Mouse (Mus musculus) adipocyte (in vitro differentiated cells): ENCODE results near the gene Smox.

Source experiments
- DNase-seq: peaks from one replicate; pipeline ENCODE4 v3.0.0-alpha.2; 2016; ENCODE audit warnings: low spot score

The Smox gene

DNA sequence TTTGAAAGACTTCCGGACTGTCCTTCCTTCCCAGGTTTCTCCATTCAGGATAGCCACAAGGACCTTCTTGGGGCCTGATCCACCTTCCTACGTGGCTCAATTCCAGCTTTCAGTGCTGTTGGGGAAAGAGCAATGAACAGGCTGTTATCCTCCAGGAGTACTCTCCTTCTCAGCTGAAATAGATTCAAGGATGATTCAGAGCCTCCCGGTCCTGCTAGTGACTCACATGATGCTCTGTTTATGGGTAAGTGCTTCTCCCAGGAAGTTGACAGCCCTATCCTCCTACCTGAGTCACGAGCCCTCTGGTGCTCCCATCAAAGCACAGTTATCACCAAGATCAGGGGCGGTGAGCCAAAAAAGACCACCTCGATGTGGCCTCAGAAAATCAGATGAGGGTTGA is 7.1 kb upstream of the Smox start:
- no peak for DNase-seq

DNA sequence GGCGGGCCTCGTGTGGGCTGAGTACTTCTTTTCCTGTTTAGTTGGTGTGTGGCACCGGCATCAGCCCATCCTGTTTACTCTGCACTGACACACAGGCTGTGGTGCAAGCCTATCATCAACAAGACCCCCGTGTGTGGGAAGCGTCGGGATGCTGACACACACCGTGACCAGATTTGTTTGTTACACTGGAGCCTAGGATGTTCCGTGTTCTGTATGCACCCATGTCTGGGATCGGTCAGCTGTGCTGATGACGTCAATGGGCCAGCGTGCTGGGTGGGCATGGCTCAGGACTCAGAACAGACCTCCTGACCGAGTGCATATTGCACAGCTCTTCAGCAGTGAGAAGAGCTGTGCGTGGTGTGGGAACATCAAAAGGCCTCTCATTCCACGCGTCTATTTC is 6.2 kb upstream of the Smox start:
- DNase-seq = no peak

DNA sequence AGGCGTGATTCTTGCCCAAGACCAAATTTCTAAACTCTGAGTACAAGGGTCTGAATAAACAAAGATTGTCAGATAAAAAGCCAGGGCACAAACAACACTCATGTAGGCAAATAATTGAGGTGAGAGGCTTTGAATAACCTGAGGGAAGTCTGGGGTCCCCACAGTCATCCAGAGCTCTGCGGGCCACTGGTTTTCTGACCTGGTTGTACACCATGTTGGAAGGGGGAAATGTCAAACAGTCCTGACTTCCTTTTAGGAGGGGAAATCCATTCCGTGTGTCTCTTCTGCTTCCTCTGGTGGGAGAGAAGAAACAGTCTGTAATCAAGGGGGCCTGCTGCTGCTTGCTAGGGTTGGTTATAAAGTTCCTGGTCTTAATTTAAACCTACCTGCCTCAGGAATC is 5.2 kb upstream of the Smox start:
- DNase-seq = no peak

DNA sequence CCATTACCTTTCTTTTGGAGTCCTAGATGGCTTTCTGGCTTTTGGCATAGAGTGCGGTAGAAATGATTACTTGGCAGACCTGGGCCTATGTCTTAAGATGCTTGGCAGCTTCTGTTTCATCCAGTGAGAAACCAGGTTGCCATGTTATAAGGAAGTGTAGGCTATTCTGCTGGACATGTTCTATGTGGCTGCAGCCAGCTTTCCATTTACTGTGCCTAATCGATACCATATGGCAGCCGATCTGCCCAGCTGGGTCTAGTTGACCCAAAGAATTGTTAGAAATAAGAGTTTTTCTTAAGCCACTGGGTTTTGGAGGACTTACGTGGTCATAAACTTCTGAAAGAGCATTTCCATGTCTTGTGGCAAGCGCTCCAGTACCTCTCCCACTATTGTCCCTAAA is 4.0 kb upstream of the Smox start:
- no peak for DNase-seq

DNA sequence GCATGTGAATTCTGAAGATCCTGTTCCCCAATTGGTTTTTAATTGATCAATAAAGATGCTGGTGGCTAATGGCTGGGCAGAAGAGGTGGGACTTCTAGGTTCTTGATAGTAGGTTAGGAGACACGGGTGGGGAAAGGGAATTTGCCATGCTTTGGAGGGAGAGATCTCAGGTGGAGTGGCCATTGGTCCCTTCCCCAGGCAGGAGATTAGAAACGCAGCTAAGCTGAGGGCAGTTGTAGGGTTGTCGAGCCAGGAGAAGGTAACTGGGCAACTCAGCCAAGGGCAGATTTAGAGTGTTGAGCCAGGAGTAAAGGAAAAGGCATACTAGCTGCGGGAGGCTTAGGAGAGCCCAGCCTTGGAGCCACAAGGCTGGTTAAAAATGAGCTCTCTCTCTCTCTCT is 3.0 kb upstream of the Smox start:
- DNase-seq = no peak

DNA sequence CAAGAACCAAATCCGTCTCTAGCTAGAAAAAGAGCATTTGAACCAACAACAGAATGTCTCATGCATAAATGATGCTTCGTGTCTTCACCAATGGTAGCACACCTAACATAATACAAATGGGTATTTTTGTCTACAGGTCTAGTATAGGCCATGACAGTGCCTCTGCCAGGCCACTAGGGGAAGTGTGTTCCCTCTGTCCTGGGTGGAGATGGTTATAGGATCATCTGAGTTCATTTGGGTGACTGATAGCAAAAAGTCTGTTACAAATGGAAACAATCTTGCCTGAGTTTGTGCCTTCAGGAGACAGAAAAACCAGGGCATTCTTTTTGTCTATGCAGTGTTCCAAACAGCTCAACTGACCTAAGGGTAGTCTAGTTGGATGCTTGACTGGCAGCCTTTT is 2.4 kb upstream of the Smox start:
- no peak for DNase-seq

DNA sequence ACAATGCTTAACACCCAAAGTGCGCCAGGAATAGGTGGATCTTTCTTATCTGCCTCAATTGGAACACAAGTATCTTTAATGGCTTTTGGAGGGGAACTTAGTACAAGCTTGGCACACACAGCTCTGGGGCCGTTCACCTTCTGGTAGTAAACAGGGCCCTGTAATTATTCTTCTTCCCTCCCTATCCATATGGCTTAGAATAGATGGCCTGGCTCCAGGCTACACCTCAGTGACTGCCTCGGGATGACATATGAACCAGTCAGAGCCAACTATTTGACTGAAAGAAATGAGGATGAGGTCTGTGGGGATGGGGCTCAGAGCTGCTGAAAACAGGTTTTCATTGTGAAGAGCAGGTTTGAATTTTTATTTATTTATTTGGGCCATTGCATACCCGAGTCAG is 1.7 kb upstream of the Smox start:
- no peak for DNase-seq

DNA sequence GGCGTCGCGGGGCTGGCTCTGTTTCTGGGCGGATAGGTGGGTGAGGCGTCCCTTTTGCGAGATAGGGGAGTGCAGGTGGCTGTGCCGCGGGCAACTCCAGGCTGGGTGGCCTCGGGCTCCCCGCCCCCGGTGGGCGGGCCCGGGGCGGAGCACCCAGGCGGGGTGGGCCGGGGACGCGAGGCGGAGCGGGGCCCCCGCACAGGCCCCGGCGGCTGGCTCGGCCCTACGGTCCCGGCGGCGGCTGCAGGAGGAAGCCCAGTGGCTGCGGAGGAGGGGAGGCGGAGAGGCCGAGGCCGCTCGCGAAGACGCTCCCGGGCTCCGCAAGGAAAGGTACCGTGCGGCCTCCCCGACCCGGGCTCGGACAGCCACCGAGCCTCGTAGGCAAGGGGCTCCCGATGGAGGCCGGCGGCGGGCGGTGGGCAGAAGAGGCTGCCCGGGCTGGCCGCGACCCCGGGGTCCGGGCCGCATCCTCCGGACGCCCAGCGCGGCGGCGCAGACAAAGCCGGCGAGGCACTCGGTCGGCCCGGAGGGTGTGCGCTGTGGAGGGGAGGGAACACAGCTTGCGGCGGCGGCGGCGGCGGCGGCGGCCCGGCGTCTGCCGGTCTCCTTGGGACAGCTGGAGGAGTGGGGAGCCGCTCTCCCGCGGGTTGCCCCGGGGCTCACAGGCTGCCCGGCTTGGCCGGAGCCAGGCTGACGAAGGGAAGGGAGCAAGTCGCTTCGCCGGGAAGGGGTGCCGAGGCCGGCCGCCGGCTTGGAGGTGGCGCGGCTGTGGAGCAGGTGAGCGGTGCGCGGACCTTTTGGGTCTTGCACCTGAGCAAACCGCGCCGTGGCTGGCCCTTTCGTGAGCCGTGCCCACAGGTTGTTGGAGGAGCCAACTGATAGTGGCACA is 655 bp downstream of the Smox start:
- peak; percentile 56 for DNase-seq

DNA sequence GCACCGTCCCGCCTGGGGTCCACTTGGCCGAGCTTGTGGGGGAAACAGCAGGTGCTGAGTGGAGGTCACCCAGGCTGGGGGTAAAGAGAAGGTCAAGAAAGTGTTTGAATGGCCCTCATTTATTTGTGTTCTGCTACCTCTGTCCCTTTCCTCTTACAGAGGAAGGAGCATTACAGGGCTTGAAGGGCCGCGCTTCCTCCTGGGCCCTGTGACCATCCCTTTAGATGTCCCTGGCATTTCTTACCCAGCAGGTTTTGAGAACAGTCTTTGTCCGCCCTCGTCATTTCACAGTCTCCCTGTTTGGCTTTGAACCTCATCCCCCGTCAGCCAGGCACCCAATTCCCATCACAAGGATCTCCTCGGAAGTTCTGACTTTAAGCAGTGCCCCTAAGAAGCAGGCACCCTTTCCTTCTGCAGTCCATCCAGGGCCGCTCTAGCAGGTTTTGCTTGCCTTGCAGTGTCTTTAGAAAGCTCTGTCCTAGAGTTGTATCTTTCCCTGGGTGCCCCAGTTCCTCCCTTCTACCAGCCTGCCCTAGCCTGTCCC is 1.4 kb downstream of the Smox start:
- DNase-seq = no peak

DNA sequence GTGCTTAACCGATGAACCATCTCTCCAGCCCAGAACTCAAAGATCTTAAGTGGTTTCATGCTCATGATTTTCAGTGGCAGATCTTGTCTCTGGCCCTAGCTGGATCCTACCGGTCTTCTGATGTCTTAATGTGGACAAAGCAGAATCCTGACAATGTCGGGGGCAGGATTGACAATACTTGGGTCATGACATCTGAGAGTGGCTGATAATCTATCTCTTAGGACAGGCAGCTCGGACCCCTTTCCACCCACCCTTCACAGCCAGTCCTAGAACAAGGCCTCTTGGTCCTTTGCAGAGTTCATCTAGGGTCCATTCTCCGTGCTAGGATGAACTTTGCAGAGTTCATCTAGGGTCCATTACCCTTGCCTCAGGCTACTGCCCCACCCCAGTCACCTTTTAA is 2.1 kb downstream of the Smox start:
- DNase-seq = no peak

DNA sequence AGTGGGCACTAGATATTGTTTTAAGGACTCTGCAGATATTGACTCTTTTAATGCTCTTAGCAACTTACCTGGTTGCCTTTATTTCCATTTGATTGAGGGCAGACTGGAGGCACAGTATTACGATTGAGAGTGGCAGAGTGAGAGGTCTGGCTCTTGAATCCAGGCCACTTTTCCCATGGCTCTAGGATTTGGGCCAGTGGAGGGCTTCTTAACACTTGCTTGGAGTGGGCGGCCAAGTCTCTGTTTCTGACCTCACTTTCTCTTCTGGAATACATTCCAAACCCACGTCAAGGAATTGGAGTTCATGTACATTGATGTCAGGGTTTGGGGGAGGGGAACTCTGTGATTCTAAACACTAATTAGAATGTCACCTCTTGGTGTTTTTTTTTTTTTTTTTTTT is 4.0 kb downstream of the Smox start:
- DNase-seq = no peak

DNA sequence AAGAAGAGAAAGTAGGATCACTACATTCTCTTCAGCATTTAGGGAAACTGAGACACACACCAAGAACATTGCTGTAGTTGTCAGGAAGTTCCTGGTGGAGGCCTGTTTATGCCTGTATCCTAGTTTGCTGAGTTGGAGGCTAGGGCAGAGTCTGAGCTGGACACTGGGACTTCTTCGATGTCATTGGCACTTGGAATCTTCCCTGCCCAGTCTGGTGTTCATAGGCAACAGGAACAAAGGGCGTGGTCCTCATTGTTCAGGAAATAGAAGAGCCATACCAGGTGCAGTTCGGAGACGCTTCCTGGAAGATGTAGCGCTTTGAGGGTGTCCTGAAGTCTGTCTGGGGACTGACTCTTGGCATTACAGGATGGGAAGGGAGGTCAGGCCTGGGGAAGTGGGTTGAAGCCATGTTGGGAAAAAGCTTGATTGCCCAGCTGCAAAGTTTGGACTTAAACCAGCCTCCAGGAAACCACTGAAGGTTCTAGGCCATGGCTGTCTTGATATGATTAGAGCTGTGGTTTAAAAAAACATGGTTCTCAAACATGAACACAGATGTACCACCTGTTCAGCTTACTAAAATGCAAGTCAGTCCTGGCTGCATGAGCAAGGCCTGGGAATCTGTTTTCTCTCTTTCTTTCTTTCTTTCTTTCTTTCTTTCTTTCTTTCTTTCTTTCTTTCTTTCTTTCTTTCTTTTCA is 5.0 kb downstream of the Smox start:
- no peak for DNase-seq

DNA sequence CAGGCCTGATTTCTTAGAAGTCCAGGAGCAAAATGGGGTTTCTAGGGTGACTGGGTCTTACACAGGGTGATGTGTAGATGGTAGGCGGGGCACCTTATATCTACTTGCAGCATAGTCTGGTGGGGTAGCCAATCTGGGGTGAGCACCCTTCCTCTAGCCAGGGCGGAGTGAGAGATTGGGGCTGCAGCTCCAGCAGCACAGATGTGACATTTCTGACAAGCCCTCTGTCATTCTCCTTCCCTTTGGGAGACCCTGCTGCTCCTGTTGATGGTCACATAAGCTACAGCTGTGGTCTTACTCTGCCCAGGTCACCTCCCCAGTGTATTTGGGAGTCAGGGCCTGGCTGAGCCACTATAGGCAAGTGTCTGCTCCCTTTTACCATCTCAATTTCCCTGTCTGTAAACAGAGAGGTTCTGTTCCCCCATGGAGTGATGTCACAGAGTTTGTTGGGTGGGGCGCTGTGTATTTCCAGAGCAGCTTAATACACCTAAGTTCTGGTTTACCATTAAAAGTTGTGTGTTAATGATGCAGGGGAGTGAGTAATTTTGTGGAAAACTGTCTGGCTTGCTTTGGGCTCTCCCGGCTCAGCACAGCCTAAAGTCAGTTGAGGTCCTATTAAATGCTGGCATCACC is 6.0 kb downstream of the Smox start:
- no peak for DNase-seq

DNA sequence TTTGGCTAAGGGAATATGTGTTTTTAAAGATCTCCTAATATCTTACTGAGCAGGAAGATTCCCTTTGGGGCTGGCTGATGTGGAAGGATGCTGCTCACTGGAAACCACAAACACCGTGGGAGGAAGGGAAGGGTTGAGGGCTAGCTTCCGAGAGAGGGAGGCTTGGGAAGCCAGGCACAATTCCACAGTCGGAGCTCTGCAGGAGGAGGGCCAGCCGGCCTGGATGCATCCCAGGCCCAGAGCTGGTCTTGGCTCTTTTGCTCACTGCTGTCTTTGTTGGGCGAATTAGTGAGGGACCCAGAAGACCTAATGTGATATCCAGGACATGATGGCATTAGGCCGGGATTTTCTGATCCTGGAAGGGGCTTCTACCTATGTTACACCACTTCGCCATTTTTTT is 6.9 kb downstream of the Smox start:
- no peak for DNase-seq

DNA sequence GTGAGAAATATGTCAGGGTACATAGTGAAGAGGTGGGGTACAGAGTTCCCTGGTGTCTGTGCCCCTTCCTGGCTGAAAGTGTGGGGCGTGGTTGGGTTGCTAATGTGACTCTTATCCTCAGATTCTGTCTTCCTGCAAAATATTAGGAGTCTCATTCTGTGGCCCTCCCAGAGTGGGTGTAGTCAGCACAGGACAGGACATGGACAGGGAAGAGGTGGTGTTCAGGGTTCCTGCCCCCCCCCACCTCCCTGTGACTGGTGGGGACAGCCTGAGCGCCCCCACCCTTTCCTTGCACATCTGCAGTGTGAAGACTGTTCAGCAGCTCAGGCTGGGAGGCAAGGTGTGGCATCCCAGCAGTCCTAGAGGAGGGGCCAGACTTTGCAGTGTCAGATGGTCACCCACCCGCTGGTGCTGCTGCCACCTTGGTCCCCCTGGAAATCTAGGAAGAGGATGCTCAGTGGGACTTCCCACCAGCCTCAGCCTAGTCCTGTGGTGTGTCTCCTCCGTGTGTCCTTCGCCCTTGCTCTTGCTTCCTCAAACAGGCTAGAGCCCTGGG is 8.1 kb downstream of the Smox start:
- DNase-seq = no peak

DNA sequence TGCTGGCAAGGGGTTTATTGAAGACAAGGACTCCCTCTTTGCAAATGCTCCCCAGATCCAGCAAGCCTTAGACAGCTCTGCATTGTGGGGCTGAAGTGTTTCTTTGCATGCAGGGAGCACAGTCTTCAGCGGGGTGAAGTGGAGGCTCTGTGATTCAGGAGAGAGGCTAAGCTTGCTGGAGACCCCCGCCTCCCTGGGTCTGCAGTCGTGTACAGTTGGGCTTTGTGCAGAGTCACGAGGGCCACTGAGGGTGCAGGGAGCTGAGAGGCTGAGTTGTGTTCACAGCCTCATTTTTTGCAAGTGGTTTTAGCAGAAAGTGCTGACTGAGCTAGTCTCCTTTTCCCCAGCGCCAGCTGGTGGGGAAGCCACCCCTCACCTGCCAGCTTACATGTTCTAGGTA is 10.6 kb downstream of the Smox start:
- no peak for DNase-seq

DNA sequence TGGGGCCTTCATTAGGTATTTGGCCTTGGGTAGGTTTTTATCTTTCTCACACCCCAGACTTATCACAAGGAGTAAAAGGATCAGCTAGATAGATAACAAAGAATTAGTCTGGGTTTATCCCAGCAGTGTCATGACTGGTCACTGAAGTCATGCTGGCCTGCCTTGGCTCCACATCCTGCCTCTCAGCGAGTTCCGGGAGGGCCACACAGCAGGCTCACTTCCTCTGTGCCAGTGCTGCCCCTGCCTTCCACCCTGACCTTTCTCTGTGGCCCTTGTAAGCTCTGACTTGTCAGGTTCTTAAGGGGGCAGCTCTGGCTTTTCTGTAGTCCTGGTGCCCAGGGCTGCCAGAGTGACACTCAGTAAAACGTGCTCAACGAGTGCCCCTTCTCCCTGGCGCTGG is 11.3 kb downstream of the Smox start:
- DNase-seq = no peak

DNA sequence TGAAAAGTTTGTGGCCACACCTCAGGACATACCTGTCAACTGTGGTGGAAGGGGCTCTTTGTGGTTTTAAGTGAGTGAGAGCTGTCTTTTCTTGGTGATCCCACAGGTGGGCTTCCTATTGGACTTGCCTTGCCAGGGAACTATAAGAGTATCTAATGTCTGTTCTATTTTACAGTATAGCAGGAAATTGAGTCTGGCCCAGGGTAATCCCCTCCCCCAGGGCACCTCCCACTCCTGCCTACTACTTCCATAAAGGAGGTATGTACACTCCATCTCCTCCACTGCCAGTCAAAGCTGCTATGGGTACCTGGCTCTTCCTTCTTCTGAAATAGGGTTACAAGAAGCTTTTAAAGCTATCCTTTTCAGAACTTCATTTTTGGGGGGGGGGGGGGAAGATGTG is 14.1 kb downstream of the Smox start:
- DNase-seq = no peak

DNA sequence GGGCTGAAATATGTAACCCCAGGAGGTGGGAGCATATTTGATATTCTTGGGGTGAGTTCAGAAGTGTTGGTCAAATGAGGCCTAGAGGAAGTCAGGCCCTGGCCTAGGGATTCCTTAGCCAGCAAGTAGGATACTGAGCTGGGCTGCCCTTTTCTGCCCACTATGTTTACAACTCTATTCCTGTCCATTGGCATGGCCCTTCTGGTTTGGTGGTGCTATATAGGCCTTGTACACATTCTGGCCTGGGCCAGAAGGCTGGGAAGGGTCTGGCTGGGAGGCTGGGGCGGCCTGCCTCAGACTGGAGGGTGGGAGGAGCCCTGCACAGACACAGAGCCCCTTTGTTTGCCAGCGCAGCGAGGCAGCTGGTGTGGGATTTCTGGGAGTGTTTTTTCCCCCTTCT is 15.1 kb downstream of the Smox start:
- no peak for DNase-seq

DNA sequence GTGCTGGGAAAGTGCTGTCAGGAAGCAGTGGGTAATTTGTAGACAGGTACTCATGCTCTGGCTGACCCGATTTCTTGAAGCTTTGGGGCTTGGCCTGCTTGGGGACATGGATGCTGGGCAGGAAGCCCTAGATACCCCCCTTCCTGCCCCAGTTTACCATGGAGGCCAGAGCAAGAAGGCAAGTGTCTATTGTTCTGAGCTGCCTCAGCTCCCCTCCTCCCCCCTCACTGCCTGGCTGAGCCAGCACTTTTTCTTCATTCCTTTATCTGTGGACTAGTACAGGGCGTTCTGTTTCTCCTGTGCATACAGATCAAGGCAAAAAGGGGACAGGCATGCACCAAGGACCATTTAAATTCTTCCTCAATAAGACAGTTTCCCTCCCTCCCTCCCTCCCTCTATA is 17.2 kb downstream of the Smox start:
- DNase-seq = no peak

DNA sequence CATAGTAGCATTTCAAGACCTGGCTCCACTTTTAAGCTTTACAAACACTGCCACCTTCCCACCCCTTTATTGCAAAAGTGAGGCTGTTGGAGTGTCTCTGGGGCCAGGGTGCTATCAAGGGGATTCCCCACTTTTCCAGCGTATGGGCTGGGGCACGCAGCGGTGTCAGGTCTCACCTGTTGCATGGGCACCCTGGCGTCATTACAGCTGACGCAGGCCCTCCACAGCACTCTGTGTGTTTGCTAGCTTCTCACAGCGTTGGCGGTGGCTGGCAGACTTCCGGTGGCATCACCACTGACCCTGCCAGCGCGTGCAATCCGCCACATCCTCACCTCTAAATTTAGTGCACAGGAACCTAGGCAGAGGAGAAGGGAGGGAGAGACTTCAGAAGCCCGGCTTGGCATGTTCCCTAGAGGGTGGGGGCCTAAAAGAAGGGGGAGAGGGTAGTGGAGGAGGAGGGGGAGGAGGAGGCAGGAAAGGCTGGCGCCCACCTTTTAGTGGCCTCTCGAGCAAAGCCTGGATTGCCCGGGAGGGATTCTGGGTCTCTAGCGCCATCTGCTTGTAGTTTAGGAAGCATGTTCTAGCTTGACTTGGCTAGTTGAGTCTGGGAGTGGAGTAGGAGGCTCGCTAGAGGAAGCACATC is 18.5 kb downstream of the Smox start:
- peak; percentile 74 for DNase-seq

DNA sequence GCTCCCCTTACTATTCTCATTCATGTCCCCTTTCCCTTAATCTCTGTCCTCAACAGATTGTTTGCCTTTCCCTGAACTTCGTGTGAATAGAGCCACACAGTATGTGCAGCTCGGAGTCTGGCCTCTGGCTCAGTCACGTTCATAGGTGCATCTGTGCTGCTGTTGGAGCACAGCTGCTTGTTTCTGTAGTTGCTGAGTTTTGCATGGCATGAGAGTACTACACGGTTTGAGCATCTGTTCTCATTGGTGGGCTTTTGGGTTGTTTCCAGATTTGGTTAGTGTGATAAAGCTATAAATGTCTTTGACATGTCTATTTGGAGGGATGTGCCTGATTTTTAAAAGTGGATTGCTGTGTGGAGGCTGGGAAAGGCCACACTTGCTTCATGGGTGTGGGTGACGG is 19.2 kb downstream of the Smox start:
- DNase-seq = no peak
